Mouse (Mus musculus) monocyte, adult 2 months (primary cell): ENCODE data around the gene Exosc1.
A peak's percentile ranks its signal among the peaks of the same experiment; 100 is the strongest.

Source experiments
- DNase-seq, 2 experiments: peaks; one replicate each; pipeline ENCODE4 v3.0.0; 2022; ENCODE audit warnings: low spot score in 2 of 2, low read depth in 1 of 2

Gene Exosc1

DNA sequence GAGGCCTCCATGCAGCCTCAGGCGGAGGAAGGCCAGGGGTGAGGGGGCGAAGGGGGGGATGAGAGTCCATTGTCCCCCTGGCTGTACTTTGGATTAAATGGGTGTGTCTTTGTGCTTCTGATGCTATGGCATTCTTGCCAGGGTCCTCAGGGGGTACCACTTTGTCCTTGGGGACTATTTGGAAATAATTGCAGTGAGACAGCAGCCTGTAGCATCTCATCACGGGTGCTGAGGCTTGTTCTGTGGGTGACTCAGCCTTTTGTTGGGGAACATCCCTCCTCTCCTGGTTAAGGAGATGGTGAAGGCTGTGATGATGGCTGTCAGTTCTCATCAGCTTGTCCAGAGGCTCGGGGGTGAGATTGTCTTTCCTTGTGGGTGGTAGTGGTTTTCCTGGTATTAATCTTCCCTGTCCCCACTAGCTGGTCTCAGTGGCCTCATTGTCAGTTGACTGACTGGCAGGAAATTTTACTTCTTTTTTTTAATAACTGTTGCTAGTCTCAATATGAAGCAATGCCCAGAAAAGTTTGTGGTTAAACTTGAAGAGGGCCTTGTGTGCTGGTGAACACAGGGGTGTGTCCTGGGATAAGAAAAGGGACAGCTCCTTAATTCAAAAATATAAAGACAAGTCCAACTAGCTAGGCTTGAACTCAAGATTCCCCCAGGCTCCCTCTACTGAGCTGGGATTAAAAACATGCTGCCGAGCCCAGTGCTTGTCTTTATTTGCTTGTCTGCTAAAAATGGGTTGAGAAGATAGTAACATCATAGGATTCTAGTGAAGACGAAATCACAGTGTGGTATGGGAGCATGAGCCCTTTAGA is 19.2 kb downstream of the Exosc1 start:
- peak in 1 of 2 experiments; percentile 21 for DNase-seq

DNA sequence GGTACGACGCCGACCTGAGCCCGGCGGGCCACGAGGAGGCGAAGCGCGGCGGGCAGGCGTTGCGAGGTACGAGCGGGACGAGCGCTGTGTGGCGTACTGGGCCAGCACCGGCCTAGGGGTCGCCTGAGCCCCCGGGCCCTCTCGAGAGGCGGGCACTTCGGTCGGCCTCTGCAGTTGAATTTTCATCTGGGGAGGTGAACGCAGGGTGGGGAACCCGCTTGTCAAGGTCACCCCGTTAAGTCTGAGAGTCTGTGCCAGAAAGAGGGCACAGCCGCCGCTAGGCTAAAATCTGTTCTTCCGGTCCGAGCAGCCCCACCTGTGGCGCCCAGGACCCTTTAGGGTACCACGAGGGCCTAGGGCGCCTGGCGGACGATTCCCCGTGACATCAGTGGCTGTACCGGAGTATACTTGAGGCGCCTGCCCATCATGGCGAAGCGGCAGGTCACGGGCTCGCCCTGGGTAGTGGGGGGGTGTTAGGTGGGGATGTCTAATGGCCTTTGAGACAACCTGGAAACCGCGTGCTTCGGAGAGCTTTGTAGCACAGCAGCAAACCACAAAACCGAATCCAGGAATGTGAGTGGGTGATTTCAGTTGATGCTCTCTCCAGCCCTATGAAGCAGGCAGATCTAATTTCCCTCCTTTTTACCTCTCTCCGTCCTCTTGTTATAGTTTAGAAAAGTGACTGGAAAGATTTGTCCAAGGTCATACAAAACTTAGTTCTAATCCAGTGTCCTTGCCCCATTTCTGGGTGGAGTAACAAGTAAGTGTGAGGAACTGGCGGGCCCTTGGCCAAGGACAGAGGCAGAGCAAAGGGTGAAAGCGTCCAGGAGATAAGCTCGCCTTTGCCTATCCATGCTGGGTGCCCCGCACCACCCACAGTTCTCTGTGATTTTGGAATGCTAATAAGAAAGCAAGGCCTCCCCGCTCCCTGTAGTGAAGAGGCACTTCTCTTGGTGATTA is 20.8 kb downstream of the Exosc1 start:
- DNase-seq, result peak in 1 of 2 experiments; percentile 11

DNA sequence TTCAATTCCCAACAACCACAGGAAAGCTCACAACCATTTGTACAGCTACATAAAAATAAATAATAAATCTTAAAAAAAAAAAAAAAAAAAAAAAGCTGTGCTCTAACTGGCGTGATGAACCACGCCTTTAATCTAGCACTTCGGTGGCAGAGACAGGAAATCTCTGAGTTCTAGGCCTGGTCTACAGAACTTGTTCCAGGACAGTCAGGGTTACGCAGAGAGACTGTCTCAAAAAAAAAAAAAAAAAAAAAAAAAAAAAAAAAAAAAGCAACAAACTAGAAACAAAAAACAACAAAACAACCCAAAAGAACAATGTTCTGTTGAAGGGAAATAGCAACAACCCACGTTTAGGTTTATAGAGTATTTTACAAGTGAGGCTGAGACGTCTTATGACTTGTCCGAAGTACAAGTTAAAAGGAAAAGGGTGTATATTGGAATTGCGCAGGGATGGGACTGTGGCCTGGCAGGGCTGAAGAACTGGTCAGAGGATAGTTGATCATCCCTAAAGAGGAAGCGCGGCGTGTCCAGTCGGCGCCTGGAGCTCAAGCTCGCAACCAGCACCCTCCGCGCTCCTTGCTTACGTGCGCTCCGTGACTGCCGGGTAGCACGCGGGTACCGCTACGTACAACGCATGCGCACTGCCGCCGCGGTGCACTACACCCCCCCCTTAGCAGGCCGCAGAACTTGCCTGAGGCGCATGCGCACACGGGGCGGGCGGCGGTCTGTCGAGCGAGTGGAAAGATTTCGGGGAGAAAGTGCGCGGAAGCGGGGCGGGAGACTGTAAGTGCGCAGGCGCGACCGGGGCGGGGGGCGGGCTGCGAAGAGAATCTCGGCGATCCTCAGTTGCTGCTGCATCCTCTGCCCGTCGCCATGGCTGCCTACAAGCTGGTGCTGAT is 21.8 kb downstream of the Exosc1 start, which contains the start of gene Pgam1:
TSS of gene Pgam1 (plus strand) at position 746 of the 896 bp plus-strand sequence.
- peak; percentile 92 to 94 for DNase-seq

DNA sequence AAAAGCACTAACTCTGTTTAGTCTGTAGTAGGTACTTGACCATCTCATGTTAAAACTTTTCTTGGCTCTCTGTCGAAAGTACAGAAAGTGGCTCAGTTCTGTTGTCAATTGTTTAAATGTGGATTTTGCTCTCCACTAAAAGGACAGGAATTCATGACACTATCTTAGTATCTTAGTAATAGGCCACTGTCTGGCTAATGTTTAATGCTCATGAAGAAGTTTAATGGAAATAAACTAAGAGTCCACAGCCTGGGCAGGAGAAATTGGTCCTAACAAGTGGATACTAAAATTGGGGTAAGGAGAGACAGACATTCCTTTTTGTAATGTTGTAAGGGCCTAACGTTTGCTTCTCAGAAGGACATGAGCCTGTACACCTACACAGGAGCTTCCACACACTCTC is 22.8 kb downstream of the Exosc1 start:
- no peak for DNase-seq

DNA sequence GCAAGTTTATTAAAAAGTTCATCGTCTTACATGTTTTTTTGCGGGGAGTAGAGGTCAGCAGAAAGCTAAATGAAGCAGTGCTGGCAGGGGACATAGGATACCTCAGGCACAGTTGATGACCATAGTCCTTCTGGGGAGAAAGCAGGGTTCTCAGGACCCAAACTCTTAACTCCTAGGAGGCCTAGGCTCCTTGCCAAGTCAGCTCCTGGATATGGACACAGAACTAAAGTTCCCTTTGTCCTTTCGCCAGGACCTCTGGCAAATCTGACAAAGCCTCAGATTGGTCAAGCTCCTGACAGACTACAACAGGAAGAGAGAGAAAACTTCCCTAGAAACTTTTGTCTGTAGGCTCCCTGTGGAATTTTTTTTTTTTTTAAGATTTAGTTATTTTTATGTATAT is 24.5 kb downstream of the Exosc1 start:
- no peak for DNase-seq

DNA sequence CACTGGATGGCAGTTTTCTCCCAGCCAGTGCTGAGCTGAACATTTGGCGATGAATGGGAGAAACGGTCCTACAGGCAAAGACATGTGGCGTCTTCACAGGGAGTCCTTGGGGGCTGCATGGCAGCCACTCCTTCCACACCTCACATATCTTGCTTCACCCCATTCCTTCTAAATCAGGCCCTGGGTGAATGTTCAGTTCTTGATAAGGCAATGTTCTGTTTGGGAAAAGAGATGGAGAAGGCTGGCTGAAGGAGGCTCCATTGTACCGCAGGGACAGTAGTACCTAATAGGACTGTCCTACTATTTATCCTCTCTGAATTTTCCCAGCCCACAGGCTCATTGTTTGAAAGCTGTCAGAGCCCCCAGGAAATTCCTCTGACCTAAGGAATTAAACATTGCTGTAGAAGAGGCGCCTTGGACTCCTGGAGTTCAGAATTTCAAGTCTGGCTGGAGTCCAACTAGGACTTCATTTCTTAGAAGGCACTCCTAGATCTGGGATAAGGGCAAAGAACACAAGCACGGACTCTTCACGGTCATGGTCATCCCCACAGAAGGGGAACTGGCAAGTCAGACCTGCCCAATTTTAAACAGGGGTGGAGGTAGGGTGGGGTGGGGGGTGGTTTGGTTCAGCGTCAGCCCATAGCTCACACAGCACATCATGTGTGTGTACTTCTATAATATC is 26.0 kb downstream of the Exosc1 start:
- no peak for DNase-seq

DNA sequence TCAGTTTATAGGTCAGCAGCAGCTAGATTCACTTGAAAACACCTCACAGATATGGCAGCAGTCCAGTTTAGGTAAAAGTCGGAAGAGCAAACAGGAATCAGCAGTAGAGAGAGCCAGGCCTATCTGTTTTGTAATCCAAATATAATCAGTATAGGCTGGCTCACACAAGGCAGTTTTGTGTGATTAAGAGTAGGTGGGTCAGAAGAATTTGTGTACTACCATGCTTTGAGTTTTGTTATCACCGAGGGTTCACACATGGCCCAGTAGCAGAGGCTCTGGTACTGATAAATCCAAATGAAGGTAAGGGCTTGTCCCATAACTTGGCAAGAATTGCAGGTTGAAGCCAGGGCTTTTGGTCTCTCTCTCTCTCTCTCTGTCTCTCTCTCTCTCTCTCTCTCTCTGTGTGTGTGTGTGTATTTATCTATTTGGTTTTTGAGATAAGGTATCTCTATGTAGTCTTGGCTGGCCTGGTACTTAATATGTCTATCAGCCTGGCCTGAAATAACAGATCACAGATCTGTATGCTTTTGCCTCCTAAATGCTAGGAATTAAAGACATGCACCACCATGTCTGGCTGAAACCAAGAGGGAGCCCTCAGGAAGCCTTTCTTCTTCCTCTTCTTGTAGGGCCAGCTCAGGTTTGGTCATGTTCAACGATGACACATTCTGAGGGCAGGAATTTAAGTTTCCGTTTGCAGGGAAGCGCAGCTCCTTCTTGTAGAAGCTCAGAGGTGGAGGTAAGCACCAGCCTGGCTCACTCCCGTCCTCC is 26.7 kb downstream of the Exosc1 start:
- no peak for DNase-seq

DNA sequence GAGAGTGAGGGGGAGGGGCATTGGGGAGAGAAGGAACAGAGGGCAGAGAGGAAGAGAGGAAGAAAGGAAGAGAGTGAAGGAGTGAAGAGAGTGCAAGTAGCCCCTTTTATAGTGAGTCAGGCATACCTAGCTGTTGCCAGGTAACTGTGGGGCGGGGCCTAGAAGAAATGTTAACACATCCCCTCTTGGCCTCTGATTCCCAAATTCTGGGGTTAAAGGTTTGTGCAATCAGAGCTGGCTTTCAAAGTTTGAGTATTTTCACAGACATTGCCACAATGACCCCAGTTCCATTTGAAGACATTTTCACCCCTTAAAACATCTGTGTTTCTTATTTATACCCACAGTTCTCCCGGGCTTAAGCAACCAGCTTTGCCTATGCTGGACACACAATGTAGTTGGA is 28.0 kb downstream of the Exosc1 start:
- DNase-seq, result no peak

DNA sequence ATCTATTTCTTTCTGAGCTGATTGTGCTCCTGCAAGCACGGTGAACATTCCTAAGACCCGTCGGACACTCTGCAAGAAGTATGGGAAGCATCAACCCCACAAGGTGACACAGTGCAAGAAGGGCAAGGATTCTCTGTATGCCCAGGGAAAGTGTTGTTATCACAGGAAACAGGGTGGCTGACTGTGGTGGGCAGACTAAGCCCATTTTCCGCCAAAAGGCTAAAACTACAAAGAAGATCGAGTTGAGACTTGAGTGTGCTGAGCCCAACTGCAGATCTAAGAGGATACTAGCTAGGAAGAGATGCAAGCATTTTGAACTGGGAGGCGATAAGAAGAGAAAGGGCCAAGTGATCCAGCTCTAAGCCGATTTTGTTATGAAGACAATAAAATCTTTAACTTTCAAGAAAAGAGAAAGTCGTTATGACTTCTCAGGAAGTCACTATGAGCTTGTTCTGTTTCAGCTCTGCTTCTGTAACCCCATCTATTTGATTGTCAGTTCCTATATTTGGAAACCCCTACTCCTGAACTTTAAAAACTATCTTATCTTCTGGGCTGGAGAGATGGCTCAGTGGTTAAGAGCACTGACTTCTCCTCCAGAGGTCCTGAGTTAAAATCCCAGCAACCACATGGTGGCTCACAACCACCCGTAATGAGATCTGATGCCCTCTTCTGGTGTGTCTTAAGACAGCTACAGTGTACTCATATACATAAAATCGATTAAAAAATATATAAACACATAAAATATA is 30.2 kb downstream of the Exosc1 start:
- DNase-seq, result no peak

DNA sequence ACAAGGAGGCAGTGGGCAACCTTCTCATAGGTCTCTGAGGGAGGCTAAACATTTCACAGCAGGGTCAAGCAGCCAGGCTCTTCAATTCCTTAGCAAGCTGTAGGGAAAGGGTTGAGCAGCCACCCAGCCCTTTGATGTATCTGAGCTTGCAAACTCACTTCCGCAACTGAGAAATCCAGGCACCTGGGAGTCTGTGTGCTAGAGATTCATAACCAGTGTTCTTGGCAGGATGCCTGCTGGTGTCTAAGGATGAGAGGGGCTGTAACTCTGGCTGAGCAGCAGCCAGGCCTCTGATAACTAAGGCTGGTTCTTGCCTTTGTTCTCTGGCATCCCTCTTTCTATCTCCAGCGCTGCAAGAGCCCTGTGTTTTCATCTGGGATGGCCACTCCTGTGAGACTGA is 31.5 kb downstream of the Exosc1 start:
- no peak for DNase-seq

DNA sequence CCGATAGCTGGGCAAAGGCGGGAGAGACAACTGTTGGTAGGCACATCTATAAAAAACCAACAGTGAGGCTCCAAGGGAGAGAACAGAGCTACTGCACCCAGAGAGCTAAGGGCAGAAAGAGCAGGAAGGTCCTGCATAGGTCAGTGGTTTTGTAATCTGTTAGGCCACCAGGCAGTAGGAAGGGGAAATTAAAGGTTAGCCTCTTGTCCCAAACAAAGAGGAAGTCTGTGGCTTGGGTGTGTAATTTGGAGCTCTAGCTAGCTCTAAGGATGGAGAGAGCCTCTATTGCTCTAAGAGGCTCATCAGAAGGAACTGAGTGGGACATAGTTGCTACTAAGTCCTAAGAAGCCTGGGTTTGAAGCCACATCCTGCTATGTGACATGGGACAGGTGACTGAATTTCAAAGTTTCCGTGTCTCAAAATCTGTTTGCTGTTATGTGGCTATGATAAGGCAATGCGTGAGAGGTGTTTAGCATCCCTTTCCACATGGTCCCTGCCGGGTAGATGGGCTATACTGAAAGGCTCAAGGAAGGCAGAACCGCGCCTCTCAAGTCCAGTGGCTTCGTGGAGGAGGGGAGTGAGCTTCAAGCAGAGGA is 32.6 kb downstream of the Exosc1 start:
- DNase-seq, result peak; percentile 23 to 50

DNA sequence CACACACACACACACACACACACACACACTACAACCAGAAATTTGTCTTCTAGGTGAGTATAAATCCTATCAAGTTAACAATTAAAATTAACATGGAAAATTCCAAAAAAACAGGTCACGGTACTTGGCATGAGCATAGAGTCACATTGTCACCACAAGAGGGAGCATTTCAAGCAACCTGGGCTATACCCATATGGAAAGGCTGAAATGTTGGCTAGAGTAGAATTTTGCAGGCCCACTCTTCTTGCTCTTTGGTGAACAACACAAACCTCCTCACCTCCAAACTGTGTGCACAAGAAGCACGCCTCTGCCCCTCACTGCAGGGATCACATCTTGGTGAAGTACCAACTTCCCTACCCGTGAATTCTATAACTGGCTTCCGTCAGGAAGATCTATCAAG is 34.4 kb downstream of the Exosc1 start:
- DNase-seq, result no peak

DNA sequence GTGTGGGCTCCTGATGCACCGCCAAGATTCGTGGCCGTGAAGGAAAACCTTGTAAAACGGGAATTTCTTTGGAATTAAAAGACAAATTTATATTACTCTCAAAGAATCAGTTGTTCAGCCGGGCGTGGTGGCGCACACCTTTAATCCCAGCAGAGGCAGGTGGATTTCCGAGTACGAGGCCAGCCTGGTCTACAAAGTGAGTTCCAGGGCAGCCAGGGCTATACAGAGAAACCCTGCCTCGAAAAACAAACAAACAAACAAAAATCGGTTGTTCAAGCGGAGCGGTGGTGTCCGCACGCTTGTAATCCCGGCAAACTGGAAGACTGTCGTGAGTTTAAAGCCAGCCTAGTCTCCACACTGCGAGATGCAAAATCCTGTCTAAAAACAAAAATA is 36.9 kb downstream of the Exosc1 start:
- no peak for DNase-seq

DNA sequence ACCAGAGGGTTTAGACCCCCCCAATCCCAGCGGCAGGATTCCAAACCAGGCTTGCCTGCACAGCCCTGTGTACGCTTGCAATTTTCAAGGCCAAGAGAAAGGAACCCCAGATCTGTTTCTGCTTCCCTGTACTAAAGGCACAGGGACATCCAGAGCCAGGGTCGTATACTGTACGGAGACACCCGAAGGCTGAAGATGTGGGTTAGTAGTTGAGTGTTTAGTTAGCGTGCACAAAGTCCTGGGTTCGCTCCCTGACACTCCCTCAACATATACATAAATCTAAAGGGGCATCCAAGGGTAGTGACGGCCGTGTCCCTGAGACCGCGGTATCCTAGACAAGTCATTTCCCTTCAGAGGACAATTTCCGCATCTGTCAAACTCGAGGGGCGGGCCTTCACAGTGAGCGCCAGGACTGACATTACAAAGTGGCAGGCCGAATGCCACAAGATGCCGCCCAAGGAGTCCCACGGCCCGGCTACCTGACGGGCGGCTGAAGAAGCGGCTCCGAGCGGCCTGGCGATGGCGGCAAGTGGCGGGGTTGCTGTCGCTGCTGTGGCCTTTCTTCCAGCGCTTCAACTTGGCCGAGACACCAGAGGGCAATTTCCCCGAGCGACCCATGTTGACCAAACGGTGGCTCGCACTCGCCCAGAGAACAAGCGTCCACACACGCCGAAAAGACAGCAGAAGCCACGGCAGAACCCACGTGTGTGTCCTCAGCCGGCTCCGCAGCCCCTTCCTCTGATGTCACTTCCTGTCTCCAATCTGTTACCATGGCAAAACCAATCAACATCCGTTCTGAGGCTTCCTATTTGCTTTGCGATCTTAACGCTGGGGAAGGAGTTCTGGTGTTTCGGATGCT is 37.5 kb downstream of the Exosc1 start, which contains the start of gene Rrp12:
TSS of gene Rrp12 (minus strand) at position 714 of the 859 bp plus-strand sequence.
- DNase-seq, result peak; percentile 67 to 71

DNA sequence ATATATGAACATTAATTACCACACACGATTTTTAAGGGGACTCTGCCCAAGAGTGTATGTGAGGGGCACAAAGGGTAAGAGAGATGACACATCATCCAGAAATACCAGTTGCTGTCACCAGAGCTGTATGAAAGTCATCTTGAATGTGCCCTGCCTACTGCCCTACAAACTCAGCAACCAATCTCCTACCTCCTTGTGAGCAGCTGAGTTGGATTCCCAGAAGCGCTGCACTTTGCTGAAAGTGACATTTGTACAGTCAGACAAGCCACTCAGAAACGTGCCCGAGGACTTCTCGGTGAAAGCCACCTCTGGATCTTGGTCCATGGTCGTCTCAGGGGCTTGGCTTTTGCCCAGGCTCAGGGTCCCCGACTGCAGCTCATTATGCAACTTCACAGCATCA is 38.3 kb downstream of the Exosc1 start:
- no peak for DNase-seq

DNA sequence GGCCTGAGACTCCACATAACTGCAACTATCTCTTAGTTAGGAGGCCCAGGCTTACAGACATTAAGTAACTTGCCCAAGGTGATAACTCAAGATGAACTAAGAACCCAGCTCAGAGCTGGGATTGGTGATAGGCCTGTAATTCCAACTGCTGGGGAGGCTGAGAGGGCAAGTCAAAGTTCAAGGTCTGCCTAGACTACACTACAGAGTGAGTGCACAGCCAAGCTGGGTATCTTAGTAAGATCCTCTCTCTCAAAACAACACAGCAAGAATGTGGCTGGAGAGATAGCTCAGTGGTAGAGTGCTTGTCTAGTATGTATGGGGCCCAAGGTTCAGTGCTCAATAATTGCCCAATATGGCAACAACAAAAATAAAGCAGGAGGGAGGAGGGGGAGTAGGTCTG is 45.0 kb downstream of the Exosc1 start:
- no peak for DNase-seq

DNA sequence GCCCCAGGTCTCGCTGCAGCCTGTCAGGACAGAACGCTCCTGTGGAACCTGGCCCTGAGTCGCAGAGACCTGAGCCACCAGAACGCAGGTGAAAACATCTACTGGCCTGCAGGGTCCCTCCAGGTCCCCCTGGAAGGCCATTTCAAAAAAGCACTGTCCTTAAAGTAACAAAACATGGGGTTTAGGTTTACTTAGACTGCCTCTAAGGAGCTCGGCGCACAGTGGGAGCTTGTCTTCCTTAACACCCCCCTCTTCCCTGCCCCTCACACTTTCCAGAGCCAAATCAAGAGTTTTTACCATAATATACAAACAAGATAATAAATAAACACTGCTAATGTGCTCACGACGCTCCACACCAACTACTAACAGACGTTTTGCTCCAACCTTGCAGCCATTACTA is 49.3 kb downstream of the Exosc1 start:
- no peak for DNase-seq

DNA sequence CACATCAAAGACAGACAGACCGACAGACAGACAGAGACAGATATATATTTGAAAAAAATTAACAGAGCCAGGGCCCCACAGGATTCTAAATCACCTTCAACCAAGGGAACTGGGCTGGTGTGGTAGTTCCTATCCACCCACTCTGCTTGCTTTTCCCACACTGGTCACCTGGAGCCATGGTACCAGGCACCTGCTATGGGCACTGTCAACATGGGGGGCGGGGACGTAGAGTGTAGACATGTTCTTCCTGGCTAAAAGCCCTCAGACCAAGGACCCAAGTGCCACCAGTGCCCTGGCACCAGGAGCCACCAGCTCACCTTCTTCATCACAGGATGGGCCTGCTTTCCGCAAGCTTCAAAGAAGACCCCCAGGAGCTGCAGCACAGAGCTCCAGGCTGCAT is 51.4 kb downstream of the Exosc1 start:
- no peak for DNase-seq
